Mouse (Mus musculus): Measurements from ENCODE around the gene R3hdm1.
"Not testable (repeated sequence)": the region's sequence is repeated elsewhere in the genome, so short reads cannot be mapped to it uniquely, and the experiment has no call there.

Gene R3hdm1

DNA sequence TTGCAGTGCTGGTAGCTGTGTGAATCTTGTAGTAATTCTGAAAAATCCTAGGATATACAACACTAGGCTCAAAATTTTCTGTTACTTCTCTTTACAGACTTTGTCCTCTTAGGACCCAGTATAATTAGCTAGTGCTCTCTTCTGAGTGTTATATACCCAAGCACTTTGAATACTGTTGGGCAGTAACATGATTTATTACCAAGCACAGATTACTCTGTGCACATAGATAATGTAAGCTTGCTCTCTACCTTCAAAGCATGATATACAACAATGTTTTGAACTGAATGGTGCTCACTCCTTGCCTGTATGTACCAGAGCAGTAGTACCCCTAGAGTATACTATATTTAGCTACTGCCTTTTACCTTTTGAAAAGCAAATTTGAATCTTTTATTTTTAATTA lies 33.1 kb downstream of the R3hdm1 start:
- DNase-seq (ENCODE audit: low read depth, low spot score), result not testable (repeated sequence)

- no peak for DNase-seq (ENCODE audit: low read depth, low spot score)
Measured at GRCm38 (mm10) chr1:128141039-128141438, 37.9 kb downstream of the R3hdm1 start.

- DNase-seq (ENCODE audit: low read depth, low spot score), result no peak
Measured at GRCm38 (mm10) chr1:128141737-128142136, 38.6 kb downstream of the R3hdm1 start.

GRCm38 (mm10) chr1:128166956-128167355 lies 63.9 kb downstream of the R3hdm1 start:
- no peak for DNase-seq (ENCODE audit: low read depth, low spot score)

- no peak for DNase-seq (ENCODE audit: low read depth, low spot score)
Measured at GRCm38 (mm10) chr1:128170104-128170503, 67.0 kb downstream of the R3hdm1 start.

DNA sequence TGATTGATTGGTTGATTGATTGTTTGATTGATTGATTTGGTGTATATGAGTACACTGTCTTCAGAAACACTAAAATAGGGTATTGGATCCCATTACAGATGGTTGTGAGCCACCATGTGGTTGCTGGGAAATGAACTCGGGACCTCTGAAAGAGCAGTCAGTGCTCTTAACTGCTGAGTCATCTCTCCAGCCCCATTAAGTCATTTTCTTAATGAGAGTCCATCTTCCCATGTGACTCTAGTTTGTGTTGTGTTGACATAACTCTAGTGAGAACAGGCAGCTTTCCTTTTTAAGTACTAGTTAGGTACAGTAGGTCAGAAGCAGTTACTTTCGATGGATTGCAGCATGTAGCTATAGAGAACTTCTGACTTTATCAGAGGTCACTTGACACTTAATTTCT lies 88.3 kb downstream of the R3hdm1 start:
- no peak for DNase-seq (ENCODE audit: low read depth, low spot score)

- no peak for DNase-seq (ENCODE audit: low read depth, low spot score)
Measured at GRCm38 (mm10) chr1:128192369-128192768, 89.3 kb downstream of the R3hdm1 start.

DNA sequence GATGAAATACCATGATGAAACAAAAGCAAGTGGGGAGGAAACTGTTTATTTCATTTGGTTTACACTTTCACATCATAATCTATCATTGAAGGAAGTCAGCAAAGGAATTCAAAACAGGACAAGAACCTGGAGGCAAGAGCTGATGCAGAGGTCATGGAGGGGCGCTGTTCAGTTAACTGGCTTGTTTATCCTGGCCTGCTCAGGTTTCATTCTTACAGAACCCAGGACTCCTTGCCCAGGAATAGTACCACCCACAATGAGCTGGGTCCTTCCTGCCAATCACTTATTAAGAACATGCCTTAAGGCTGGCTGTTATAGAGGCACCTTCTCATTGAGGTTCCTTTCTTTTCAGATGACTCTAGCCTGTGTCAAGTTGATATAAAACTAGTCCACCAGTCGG lies 90.9 kb downstream of the R3hdm1 start:
- DNase-seq (ENCODE audit: low read depth, low spot score), result no peak

DNA sequence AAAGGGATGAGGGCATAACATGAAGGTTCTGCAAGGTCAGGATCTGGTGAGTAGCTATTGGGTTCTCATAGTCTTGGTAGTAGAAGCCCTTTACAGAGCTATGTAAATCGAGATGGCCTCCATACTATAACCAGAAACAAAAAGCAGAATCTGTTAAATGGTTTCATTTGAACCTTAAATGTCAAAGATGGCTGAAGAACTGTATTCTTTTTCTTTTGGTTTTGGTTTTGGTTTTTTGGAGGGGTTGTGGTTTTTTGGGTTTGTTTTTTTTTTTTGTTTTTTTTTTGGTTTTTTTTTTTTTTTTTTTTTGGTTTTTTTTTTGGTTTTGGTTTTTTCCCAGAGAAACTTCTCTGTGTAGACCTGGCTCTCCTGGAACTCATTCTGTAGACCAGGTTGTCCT lies 94.3 kb downstream of the R3hdm1 start:
- no peak for DNase-seq (ENCODE audit: low read depth, low spot score)

DNA sequence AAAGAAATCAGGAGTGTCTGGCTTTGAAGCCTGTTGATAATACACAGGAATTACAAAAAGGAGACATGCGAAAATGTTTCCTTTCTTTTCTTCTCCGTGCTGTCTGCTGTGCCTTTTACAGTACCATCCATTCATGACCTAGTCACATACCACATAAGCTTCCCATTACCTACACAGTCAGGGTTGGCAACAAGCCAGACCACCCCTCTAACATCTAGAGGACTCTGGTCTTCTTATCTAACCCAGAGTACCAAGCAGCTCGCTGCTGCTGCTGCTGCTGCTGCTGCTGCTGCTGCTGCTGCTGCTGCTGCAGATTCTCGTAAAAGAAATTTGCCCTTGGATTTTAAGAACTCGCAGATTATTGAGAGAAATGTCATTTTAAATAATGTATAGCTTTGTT lies 110.2 kb downstream of the R3hdm1 start:
- no peak for DNase-seq (ENCODE audit: low read depth, low spot score)

DNA sequence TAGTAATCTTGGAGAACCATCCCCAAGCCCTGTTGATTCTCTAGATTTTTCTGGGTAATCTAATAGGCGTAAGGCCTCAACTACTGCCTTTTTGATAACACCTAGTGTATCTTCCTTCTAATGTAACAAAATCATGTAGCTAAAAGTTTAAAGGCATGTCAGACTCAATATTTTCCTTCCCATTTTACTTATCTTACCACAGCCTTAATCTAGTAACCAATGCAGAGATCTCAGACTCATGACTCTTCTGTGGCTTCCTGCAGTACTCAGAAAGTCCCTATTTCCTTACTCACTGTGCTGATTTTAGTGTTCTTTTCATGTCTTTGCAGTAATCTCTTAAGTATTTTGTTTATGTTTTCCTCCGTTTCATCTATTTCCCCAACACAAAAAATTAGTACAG lies 118.8 kb downstream of the R3hdm1 start:
- DNase-seq (ENCODE audit: low read depth, low spot score), result no peak

GRCm38 (mm10) chr1:128223304-128223703 lies 120.2 kb downstream of the R3hdm1 start:
- no peak for DNase-seq (ENCODE audit: low read depth, low spot score)

DNA sequence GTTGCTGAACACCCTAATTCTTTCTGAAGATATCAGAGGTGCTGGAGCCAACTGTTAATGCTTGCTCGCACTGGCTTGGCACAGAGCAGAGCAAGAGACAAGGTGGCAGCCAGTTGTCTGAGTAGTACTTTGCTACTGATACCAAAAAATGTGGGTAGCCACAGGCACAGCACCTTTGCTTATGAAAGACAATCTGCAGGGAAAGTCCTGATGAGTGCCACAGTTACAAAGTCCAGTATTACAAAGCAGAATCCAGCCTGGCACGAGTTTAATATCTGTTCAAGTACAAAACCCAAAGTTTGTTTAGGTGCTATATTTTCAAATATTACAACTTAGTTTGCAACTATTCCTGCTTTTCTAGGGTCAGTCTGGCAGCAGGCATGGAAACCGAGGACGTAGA lies 132.1 kb downstream of the R3hdm1 start:
- DNase-seq (ENCODE audit: low read depth, low spot score), result no peak

- DNase-seq (ENCODE audit: low read depth, low spot score), result no peak
Measured at GRCm38 (mm10) chr1:128243627-128243995, 140.5 kb downstream of the R3hdm1 start, which contains the start of gene Ubxn4. Gene Ubxn4, plus strand, starts transcription at chr1:128243964.

DNA sequence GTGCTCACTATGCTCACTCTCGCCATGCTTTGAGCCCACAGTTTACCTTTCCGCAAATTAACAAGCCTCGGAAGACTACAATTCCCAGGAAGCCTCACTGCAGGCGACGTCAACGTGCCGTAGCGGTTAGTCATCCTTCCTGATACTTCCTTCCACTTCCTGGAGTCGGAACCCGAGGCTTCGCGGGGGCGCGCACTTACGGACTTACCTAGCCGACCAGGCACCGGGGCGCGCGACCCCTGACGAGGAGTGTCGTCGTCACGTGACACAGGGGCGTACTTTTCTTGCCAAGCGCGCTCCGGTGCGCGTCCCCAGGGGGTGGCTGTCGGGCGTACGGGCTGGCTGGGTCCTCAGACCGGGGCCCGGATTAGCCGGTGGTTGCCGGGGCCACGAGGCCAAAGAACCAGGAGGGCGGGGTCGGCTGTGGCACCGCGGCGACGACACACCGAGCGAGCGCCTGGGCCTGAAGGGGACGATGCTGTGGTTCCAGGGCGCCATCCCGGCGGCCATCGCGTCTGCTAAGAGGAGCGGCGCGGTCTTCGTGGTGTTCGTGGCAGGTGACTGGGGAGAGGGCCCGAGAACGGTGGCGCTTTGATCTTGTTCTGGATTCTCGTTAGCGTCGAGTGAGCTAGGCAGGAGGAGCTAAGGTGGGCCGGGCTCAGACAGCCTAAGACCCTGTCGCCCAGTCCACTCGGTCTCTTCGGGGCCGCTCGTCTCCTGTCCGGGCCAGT lies 141.1 kb downstream of the R3hdm1 start:
- peak; percentile 81 for DNase-seq (ENCODE audit: low read depth, low spot score)

DNA sequence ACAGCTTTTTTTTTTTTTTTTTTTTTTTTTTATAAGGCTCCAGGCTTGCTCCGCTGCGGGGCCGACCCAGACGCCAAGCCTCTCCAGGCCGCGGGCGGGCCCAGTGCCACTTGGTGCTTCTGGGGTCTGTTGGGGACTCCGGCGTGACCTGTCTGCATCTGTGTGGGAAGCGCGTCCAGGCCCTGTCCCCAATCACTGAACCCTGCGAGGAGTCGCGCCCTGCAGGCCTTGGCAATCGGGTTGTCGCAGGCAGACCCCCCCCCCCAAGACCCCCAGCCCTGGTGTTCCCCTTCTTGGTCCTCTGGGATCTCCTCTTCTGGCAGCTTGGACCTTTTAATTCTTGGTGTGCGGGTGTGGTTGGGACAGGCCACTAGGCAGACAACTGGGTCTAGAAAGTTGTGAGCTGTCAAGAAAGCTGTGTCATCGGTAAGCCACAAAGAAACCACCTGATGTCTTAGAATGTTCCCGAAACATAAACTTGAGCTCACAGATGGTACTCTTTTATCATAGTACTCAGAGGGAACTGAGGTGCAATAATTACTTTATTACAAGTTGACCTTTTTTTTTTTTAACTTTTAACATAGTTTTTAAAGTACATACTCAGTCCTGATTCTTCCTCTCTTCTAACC lies 141.7 kb downstream of the R3hdm1 start:
- DNase-seq (ENCODE audit: low read depth, low spot score), result peak; percentile 54

GRCm38 (mm10) chr1:128267061-128267460 lies 164.0 kb downstream of the R3hdm1 start:
- DNase-seq (ENCODE audit: low read depth, low spot score), result not testable (repeated sequence)

GRCm38 (mm10) chr1:128270731-128271130 lies 167.6 kb downstream of the R3hdm1 start:
- no peak for DNase-seq (ENCODE audit: low read depth, low spot score)

- peak; percentile 19 for DNase-seq (ENCODE audit: low read depth, low spot score)
Measured at GRCm38 (mm10) chr1:128275908-128276307, 172.8 kb downstream of the R3hdm1 start.

GRCm38 (mm10) chr1:128278563-128278962 lies 175.5 kb downstream of the R3hdm1 start:
- DNase-seq (ENCODE audit: low read depth, low spot score), result no peak

DNA sequence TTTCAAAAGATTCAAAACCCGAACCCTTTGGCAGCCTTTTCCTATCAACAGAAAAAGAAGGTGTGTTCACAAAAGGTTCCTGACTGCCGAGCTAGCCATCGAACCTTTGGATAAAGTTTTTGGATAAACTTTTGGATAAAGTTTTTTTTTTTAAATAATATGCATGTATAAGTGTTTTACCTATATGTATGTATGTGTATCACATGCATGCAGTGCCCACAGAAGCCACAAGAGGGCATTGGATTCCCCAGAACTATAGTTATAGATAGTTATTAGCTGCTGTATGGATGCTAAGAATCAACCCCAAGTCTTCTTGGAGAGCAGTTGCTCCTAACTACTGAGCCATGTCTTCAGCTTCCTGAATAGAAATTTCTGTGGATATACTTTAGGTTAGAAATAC lies 178.7 kb downstream of the R3hdm1 start:
- DNase-seq (ENCODE audit: low read depth, low spot score), result peak; percentile 2

- DNase-seq (ENCODE audit: low read depth, low spot score), result no peak
Measured at GRCm38 (mm10) chr1:128282924-128283323, 179.8 kb downstream of the R3hdm1 start.

- DNase-seq (ENCODE audit: low read depth, low spot score), result no peak
Measured at GRCm38 (mm10) chr1:128284157-128284690, 181.1 kb downstream of the R3hdm1 start.
